Mouse (Mus musculus) gastrocnemius, adult 18-20 months (tissue): ENCODE data around the gene Olfr479. TPM values are rescaled to one million over a fixed set of nuclear protein-coding genes. Genes with fewer than 3 reads are reported as not detected.
"Not testable (repeated sequence)": the region's sequence is repeated elsewhere in the genome, so short reads cannot be mapped to it uniquely, and the experiment has no call there.

ENCODE experiments used
- DNase-seq: peaks from one replicate; pipeline ENCODE4 v3.0.0; 2021; ENCODE audit warnings: low spot score
- long read RNA-seq, 2 experiments: library from polyadenylated mRNA; stranded (forward); transcript quantifications; one replicate each; pipeline ENCODE4 v2.0.0; 2021
- total RNA-seq, 2 experiments: library from RNA; stranded (reverse); gene quantifications; 2 replicates each; pipeline ENCODE4 v1.2.3; 2021

Gene Olfr479
- total RNA-seq: not detected
- long read RNA-seq, experiment 1: 0 reads
- long read RNA-seq, experiment 2: 0 reads

DNA sequence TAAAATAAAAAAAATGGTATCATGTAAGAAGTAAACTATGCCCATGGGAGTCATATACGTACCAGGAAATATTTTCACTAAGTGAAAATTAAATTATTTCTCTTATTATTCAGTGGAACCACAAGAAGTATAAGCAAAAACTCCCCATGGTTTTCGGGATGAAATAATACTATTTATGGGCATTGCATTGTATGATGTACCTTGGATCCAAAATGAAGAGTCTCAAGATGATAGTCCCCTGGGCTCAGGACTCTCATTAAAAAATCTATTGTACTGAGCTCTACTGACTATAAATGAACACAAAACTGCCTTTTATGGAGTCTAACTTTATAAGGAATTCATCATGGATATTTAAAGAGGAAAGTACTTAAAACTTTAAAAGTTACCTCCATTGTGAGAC, at the start of gene Olfr479:
Olfr479 (plus strand) TSS at position 301 of the 400 bp plus-strand sequence.
- DNase-seq: no peak

DNA sequence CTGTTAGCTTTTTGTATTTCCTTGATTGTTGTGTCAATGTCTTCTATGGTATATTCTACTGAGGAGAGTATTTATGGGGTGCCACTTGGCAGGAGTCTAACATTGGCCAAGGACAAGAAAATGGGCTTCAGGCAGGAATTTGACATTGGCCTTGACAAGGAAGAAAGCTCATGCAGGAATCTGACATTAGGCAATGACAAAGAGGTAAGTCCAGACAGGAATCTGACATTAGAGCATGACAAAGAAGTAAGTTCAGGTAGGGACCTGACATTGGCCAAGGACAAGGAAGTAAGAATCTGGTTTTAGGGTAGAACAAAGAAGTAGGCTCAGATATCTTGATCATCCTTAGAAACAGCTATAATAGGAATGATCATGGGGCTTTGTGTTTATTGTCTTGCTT, 36.2 kb upstream of the Olfr479 start:
- not testable (repeated sequence) for DNase-seq

DNA sequence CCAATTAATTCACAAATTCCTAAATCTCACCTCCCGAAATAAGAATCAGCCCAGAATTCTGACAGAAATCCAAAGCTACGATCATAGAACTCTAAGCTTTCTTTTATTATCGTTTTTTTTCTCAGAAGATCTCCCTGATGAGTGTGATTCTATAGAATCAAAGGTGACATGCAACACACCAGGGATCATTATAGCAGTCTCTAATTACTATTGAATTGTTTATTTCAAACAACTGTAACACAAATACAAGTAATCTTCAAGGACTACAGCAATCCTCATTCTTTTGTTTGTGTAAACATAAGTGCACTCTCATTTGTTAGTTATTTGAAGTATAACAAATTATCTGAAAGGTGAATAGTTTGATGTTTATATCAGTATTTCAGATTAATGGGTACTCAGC, 16.6 kb upstream of the Olfr479 start, which contains the start of gene Olfr478:
Olfr478 (minus strand) TSS at position 101 of the 400 bp plus-strand sequence.
- no peak for DNase-seq

DNA sequence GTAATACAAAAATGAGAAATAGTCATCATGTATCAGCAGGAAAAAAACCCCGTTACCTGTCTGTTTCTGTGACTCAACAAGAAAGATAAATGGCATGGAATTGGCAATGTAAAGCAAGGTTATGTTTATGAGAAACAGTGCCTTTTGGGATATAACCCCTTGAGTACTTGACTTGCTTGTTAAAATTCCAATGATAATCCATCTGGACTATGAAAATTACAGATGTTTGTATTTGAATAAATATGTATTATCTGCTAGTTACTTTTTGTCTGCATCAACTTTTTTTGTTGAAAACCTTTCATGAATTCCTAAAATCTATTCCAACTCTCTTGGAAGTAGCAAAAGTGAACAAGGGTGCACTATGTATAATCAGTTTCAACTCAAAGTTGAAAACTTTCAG, 16.8 kb downstream of the Olfr479 start, which contains the start of gene Olfr480:
Olfr480 (minus strand) TSS at position 101 of the 400 bp plus-strand sequence.
- no peak for DNase-seq

DNA sequence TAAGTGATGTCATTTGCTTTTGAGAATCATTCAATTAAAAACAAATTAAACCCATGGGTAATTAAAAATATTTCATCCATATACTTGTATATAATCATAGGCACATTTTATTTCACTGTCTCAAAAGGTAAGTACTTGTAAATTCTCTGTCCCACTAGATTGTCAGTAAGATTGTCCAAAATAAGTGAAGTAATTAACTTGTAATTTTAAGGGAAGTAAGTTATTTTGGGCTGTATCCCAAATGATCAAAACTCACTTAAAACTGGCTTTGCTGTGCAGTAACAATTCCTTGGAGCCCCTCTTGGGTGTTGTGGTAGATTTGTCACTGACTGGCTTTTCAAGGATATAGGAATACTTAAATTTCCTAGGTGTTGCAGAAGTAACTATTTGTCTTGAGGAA, 29.1 kb downstream of the Olfr479 start, which contains the start of gene Olfr481:
Olfr481 (plus strand) TSS at position 301 of the 400 bp plus-strand sequence.
- DNase-seq: no peak

DNA sequence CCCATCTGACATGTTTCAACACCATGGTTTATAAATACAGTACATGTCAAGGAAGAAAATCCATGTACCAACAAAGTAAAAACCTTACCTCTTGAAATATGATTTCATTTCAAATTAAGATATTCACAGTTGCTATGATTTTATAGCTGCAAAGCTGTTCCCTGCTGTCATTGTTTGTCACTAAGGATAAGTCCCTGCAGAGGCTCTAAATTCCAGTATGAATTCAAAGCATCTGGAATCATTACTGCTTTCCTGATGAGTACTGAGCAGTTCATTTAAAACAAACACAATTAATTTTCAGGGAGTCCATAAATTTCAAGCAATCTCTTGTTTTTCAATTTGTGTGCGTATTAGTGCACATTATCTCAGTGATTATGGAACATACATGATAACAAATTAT, 47.0 kb downstream of the Olfr479 start, which contains the start of gene Olfr482:
Olfr482 (minus strand) TSS at position 101 of the 400 bp plus-strand sequence.
- DNase-seq: no peak

DNA sequence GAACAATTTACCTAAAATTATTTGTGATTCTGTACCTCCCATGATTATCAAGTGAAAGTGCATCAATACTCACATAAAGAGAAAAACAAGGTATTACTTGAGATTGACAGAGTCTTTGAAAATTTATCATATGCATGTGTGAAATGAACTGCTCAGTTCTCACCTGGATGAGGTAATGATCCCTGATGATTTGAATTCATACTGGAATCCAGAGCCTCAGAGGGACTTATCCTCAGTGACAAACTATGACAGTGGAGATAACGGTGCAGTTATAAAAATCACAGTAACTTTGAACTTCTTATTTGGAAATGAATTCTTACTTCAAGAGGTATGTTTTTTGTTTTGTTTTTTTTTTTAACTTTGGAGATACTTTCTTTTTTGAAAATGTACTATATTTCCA, 50.1 kb downstream of the Olfr479 start, which contains the start of gene Olfr483:
Olfr483 (plus strand) TSS at position 301 of the 400 bp plus-strand sequence.
- DNase-seq: no peak

Other genes with a start within 250 kb of the Olfr479 start
- gene Ovch2, start 249.5 kb upstream of the Olfr479 start, total RNA-seq: not detected
- gene Olfr467, start 238.4 kb upstream of the Olfr479 start, total RNA-seq: not detected
- not detected for gene Olfr469, start 225.2 kb upstream of the Olfr479 start, total RNA-seq
- not detected for gene Olfr470, start 203.2 kb upstream of the Olfr479 start, total RNA-seq
- gene Olfr472, start 152.8 kb upstream of the Olfr479 start, total RNA-seq: not detected
- gene Olfr473, start 120.2 kb upstream of the Olfr479 start, total RNA-seq: not detected
- not detected for gene Olfr474, start 96.0 kb upstream of the Olfr479 start, total RNA-seq
- not detected for gene Olfr476, start 85.9 kb upstream of the Olfr479 start, total RNA-seq
- gene Olfr477, start 64.0 kb upstream of the Olfr479 start, total RNA-seq: not detected
- gene Olfr478, start 16.7 kb upstream of the Olfr479 start, total RNA-seq: not detected
- not detected for gene Olfr480, start 16.7 kb downstream of the Olfr479 start, total RNA-seq
- not detected for gene Olfr481, start 29.2 kb downstream of the Olfr479 start, total RNA-seq
- under 1 TPM; 0.85 to 0.94 TPM for gene Olfr482, start 46.9 kb downstream of the Olfr479 start, total RNA-seq
- gene Olfr483, start 50.2 kb downstream of the Olfr479 start, total RNA-seq: not detected
- not detected for gene Olfr484, start 76.8 kb downstream of the Olfr479 start, total RNA-seq
- not detected for gene Olfr485, start 109.2 kb downstream of the Olfr479 start, total RNA-seq
- gene Olfr486, start 122.0 kb downstream of the Olfr479 start, total RNA-seq: not detected
- not detected for gene Olfr487, start 163.9 kb downstream of the Olfr479 start, total RNA-seq
- not detected for gene Olfr488, start 207.7 kb downstream of the Olfr479 start, total RNA-seq
- not detected for gene Olfr490, start 238.2 kb downstream of the Olfr479 start, total RNA-seq